Mouse (Mus musculus) midbrain, embryonic 12.5 days (tissue): ENCODE results near the gene Ttyh2. TPM values are rescaled to one million over a fixed set of nuclear protein-coding genes. Genes with fewer than 3 reads are reported as not detected.

Experiments
- ATAC-seq: fragments of 200-750 bp; cut with Nextera tagmentation; 2 replicates; pipeline ENCODE4 v1.8.0; 2017; ENCODE audit warnings: low read depth, moderate TSS enrichment, moderate library complexity; ENCODE audit not compliant: low FRiP score
- H3K27ac ChIP-seq: fragments of 300-500 bp; sonication (generic); replicated peaks from 2 replicates; pipeline ENCODE4 v1.5.1; 2016; ENCODE audit warnings: mild to moderate bottlenecking
- H3K27me3 ChIP-seq: fragments of 300-500 bp; sonication (generic); 2 replicates; pipeline ENCODE4 v1.6.1; 2016; ENCODE audit warnings: mild to moderate bottlenecking
- H3K36me3 ChIP-seq: fragments of 300-500 bp; sonication (generic); 2 replicates; pipeline ENCODE4 v1.6.1; 2016
- H3K4me1 ChIP-seq: fragments of 300-500 bp; sonication (generic); 2 replicates; pipeline ENCODE4 v1.6.1; 2016
- H3K4me2 ChIP-seq: fragments of 300-500 bp; sonication (generic); replicated peaks from 2 replicates; pipeline ENCODE4 v1.6.1; 2016; ENCODE audit warnings: mild to moderate bottlenecking, moderate library complexity
- H3K4me3 ChIP-seq: fragments of 300-500 bp; sonication (generic); 2 replicates; pipeline ENCODE4 v1.5.1; 2016; ENCODE audit warnings: mild to moderate bottlenecking
- H3K9ac ChIP-seq: fragments of 300-500 bp; sonication (generic); replicated peaks from 2 replicates; pipeline ENCODE4 v1.6.1; 2016; ENCODE audit warnings: mild to moderate bottlenecking, moderate library complexity
- H3K9me3 ChIP-seq: fragments of 300-500 bp; sonication (generic); 2 replicates; pipeline ENCODE4 v1.6.1; 2016; ENCODE audit warnings: mild to moderate bottlenecking
- WGBS: fragments of 180-500 bp; shearing (Covaris S2); methylation state at CpG from one replicate; pipeline ENCODE4 v1.1.7; 2016; 5-methylcytosine and 5-hydroxymethylcytosine counted together
- polyA plus RNA-seq: library from polyadenylated mRNA; unstranded; fragments of >200 nt; fragmentation: Nextera tagmentation; extraction: Ambion mirVana; gene quantifications from 2 replicates; pipeline ENCODE4 v1.2.1, GENCODE M21; 2016

The Ttyh2 gene
- polyA plus RNA-seq, 1 experiment from 2014 or later: 12.3 TPM

DNA sequence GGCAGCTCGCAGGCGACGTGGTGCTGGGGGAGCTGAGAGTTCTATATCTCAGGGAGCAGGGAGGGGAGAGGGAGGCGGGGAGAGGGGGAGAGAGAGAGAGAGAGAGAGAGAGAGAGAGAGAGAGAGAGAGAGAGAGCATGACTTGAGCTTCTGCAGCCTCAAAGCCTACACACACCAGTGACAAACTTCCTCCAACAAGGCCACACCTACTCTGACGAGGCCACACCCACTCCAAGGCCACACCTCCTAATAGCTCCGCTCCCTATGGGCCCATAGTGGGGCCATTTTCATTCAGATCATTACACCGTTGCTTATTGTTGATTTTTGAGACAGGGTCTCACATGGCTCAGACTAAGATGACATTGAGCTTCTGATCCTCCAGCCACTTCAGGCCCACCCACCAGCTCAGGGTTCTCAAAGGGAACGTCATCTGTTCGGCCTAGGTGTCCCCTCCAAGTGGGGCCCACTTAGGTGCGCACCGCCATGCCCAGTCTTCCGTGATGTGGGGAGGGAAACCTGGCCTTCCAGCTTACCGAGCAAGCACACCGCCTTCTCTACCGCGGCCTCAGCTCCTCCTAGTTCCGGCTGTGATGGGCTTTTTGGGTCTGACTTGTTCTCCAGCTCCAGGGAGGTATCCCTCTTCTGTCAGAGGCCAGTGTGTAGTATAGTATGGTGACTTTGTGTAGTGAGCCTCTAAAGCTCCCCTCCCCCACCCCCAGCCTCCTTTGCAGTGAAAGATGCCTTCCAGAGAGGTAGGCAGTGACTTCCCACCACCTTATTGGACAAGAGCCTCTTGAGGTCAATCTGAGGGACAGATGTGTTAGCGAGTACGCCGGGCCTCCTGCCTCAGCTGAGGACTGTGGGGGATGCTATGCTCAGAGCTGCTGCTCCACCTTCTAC is 8.7 kb downstream of the Ttyh2 start:
- Histone ChIP-seq H3K27ac (no peak overlapping the region), H3K27me3 (no peaks in the 10 kb centered on the region), H3K4me2 (no peak overlapping the region), H3K4me3 (no peak overlapping the region), H3K36me3 (no peaks in the 10 kb centered on the region), H3K9me3 (no peaks in the 10 kb centered on the region), H3K4me1 (peaks cover 17% of the 10 kb centered on the region), H3K9ac (no peak overlapping the region)
- WGBS: 74% methylated on average over 18 of the region's 20 CpGs
- no peak for ATAC-seq

DNA sequence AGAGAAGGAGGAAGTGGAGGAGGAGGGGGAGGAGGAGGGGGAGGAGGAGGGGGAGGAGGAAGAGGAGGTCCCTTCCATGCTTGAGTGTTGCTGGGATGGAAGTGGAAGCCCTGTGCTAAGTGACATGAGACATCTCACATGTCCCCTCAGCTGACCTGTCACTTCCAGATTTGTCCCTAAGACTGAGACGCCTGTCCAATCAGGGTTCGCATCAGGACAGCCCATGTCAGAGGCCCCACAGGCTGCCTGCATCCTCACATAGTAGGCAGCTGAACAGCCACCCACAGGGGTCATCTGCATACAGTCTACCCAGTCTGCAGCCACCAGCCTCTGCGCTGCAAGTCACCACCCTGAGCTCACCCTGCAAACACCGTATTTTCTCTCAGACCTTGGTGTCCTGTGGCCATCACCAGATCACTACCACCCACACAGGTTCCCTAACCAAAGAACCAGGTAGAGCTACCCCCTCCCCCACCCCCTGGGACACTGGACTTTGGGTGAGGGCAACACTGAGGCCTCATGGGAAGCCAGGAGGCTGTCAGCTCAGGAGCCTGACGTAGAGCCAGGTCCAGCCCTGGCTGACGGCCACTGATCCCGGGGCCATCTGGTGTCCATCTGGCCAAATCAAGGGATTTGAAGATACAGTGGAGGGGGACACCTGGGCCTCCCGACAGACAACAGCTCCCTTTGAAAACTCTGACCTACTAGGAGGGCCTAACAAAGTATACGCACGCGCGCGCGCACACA is 9.6 kb downstream of the Ttyh2 start:
- Histone ChIP-seq H3K27ac (no peak overlapping the region), H3K9ac (no peak overlapping the region), H3K9me3 (no peaks in the 10 kb centered on the region), H3K4me3 (no peak overlapping the region), H3K4me1 (peaks cover 17% of the 10 kb centered on the region), H3K36me3 (no peaks in the 10 kb centered on the region), H3K27me3 (no peaks in the 10 kb centered on the region), H3K4me2 (no peak overlapping the region)
- WGBS: 61% methylated on average over 9 of the region's 14 CpGs
- no peak for ATAC-seq

DNA sequence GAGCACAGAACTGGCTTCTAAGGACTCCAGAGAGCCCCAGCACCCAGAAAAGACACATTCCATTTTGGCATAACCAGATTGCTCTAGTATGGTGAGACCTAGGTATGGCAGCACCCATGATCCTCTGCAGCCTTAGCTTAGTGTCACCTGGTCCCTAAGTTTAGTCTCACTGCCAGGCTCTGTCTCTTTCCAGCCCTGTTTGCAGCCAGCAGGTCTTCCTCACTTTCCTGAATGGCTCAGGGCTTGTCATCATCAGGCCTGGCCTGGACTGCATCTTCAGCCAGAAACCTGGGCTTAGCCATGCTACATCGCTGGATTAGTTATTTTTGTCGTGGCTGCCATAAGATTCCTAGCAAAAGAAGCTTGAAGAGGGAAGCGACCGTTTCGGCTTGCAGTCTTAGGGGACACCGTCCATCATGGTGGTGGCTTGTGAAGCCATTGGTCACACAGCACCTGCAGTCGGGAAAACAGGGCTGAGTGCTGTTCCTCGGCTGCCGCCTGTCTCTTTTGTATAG is 10.4 kb downstream of the Ttyh2 start:
- 84% methylated on average over 9 of the region's 9 CpGs for WGBS
- H3K9ac ChIP-seq: no peak overlapping the region
- H3K4me3 ChIP-seq: no peak overlapping the region
- no peaks in the 10 kb centered on the region for H3K36me3 ChIP-seq
- peaks cover 13% of the 10 kb centered on the region for H3K4me1 ChIP-seq
- no peaks in the 10 kb centered on the region for H3K9me3 ChIP-seq
- H3K27me3 ChIP-seq: no peaks in the 10 kb centered on the region
- ATAC-seq: no peak
- no peak overlapping the region for H3K4me2 ChIP-seq
- no peak overlapping the region for H3K27ac ChIP-seq

DNA sequence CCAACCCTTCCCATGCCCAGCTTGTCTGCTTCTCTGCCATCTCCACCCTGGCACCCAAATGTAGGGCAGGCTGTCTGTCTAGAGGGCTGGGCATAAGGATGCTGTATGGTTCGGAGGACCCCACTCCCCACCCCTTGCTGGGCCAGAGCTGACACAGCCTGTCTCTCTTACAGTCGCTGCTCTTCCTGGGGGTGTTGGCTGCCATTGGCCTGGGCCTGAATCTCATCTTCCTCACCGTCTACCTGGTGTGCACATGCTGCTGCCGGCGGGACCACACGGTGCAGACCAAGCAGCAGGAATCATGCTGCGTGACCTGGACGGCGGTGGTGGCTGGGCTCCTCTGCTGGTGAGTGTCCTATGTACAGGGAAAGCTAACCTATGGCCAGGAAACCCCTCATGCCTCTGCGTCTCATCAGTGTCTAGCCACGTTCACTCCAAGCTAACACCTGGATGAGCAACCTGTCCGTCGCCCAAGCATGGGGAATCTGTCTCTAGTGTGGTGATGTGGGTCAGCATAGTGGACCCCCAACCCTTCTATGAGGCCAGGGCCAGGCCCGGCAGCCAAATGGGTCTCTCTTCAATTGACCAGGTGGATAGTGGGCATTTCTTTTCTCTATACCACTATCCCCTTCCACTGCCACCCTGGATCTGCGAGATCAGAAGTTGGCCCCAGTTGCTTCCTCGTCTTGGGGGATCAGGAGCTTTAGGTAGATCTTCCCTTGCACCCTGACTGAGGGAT is 11.2 kb downstream of the Ttyh2 start:
- no peak for ATAC-seq
- H3K4me2 ChIP-seq: no peak overlapping the region
- no peak overlapping the region for H3K27ac ChIP-seq
- no peaks in the 10 kb centered on the region for H3K27me3 ChIP-seq
- WGBS: 91% methylated on average over 16 of the region's 16 CpGs
- H3K9ac ChIP-seq: no peak overlapping the region
- H3K4me1 ChIP-seq: peaks cover 11% of the 10 kb centered on the region; the same call in 1 of the 2 replicates
- H3K9me3 ChIP-seq: no peaks in the 10 kb centered on the region
- no peaks in the 10 kb centered on the region for H3K36me3 ChIP-seq
- H3K4me3 ChIP-seq: no peak overlapping the region

DNA sequence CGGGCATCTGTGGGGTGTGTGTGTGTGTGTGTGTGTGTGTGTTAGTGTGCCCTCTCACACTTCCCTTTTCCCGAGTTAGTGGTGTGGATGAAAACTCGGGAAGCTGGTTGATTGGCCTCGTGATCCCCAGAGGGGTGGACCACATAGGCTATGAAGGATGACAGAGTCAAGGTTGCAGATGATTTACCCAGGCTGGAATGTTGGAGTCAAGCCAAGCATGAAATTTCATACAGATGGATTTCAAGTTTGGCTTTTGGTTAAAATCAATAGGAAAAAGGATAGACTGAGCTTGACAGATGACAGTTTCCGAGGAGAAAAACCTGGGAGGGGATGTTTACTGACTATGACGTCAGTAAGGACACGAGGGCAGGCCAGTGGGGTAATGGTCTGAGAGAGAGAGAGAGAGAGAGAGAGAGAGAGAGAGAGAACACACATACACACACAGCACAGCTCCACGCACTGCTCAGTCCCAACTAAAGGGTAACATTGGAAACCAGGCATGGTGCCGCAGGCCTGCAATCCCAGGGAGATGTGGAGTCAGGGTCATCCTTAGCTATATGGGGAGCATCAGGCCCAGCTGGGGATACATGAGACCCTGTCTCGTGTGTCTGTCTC is 12.4 kb downstream of the Ttyh2 start:
- H3K9me3 ChIP-seq: no peaks in the 10 kb centered on the region
- no peaks in the 10 kb centered on the region for H3K27me3 ChIP-seq
- H3K4me3 ChIP-seq: no peak overlapping the region
- H3K27ac ChIP-seq: no peak overlapping the region
- 74% methylated on average over 9 of the region's 10 CpGs for WGBS
- H3K4me1 ChIP-seq: peaks cover 14% of the 10 kb centered on the region
- H3K9ac ChIP-seq: no peak overlapping the region
- no peaks in the 10 kb centered on the region for H3K36me3 ChIP-seq
- ATAC-seq: no peak
- no peak overlapping the region for H3K4me2 ChIP-seq

DNA sequence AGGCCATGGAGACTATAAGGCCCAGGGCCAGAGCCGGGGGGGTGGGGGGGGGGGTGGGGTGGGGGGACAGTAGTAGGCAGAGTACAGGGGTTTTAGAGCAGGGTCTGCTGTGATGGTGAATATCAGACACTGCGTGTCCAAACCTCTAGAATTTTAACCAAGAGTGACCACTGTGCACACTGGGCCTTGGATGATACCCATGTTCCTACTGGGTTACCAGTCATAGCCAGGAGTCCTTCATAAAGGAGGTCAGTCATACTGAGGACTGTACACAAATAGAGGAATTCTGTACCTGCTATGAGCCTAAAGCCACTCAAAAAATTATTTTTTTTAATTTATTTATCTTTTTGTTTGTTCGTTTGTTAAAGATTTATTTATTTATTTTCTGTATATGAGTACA is 13.5 kb downstream of the Ttyh2 start:
- ATAC-seq: no peak
- H3K27ac ChIP-seq: no peak overlapping the region
- no peaks in the 10 kb centered on the region for H3K27me3 ChIP-seq
- peaks cover 15% of the 10 kb centered on the region for H3K4me1 ChIP-seq
- no peak overlapping the region for H3K4me3 ChIP-seq
- H3K9me3 ChIP-seq: no peaks in the 10 kb centered on the region
- no peak overlapping the region for H3K9ac ChIP-seq
- H3K4me2 ChIP-seq: no peak overlapping the region
- WGBS: 95% methylated on average over 3 of the region's 3 CpGs
- no peaks in the 10 kb centered on the region for H3K36me3 ChIP-seq

DNA sequence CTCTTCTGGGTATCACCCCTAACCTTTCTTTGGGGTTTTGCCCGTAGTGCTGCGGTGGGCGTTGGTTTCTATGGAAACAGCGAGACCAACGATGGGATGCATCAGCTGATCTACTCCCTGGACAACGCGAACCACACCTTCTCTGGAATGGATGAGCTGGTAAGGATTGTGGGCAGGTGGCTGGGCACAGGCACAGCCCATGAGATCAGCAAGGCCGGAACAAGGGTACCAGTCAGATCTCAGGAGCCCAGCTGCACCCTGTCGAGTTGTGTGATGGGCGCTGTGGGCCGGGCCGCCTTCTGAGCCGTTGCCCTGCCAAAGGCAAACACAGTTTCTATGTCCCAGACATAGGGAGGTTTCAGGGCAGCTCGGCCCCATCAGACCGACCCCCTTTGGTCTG is 15.0 kb downstream of the Ttyh2 start:
- Histone ChIP-seq H3K27ac (no peak overlapping the region), H3K9me3 (no peaks in the 10 kb centered on the region), H3K9ac (no peak overlapping the region), H3K4me2 (no peak overlapping the region), H3K4me3 (no peak overlapping the region), H3K27me3 (no peaks in the 10 kb centered on the region), H3K4me1 (peaks cover 7% of the 10 kb centered on the region), H3K36me3 (no peaks in the 10 kb centered on the region)
- no peak for ATAC-seq
- 93% methylated on average over 15 of the region's 15 CpGs for WGBS

DNA sequence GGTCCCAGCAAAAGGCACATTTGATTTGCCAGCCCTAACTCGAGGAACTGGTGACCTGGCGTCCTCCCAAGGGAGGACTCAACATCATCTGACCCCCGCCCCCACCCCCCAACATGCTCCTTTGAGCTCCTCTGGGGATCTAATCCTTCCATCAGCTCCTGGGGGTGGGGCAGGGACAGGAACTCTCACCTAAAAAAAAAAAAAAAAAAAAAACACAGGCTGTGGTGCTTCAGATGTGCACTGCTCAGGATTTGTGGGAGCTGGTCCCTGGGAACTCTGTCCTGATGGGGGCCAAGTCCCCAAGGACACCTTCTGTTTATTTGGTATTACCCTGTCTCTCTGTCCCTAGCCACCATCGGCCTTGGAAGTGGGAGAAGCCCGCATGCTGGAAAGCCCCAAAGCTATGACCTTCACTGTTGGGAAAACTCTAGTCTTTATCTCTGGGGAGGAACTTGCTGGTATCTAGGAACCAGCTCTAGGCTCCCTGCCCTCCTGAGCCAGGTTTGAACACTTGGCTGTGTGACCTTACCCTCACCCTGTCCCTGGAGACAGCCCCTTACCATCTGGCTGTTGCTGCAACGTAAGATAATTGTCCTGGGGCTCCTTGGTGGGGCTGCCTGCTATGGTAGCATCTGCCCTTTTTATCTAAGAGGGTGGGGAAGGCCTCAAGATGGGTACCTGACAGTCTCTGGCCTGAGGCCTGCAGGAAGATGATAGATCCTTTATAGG is 16.4 kb downstream of the Ttyh2 start:
- H3K27me3 ChIP-seq: no peaks in the 10 kb centered on the region
- no peak overlapping the region for H3K4me2 ChIP-seq
- 63% methylated on average over 6 of the region's 6 CpGs for WGBS
- H3K4me1 ChIP-seq: peaks cover 4% of the 10 kb centered on the region; the same call in 1 of the 2 replicates
- no peak overlapping the region for H3K9ac ChIP-seq
- H3K4me3 ChIP-seq: no peak overlapping the region
- no peak for ATAC-seq
- H3K9me3 ChIP-seq: no peaks in the 10 kb centered on the region
- no peak overlapping the region for H3K27ac ChIP-seq
- H3K36me3 ChIP-seq: no peaks in the 10 kb centered on the region

DNA sequence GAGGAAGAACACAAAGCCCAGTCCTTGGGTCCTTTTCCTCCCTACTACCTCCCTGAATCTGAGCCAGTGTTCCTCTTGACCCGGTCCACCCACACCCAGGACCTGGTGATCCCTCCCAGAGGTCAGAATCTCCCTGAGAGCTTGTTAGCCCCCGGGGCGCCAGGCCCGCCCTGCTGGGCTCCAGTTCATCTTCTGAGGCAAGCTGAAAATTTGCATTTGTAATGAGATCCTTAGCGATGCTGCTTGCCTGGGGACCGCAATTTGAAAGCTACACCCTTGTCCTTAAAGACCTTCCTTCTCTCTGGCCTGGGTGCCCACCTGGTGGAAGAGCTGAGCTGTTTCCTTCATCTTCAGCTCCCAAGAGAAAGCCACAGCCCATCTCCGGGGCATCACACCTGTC is 17.4 kb downstream of the Ttyh2 start:
- ATAC-seq: no peak
- H3K27ac ChIP-seq: no peak overlapping the region
- no peaks in the 10 kb centered on the region for H3K27me3 ChIP-seq
- H3K4me2 ChIP-seq: no peak overlapping the region
- no peak overlapping the region for H3K9ac ChIP-seq
- no peaks in the 10 kb centered on the region for H3K36me3 ChIP-seq
- no peaks in the 10 kb centered on the region for H3K9me3 ChIP-seq
- WGBS: 46% methylated on average over 7 of the region's 7 CpGs
- peaks cover 4% of the 10 kb centered on the region; the same call in 1 of the 2 replicates for H3K4me1 ChIP-seq
- H3K4me3 ChIP-seq: no peak overlapping the region

DNA sequence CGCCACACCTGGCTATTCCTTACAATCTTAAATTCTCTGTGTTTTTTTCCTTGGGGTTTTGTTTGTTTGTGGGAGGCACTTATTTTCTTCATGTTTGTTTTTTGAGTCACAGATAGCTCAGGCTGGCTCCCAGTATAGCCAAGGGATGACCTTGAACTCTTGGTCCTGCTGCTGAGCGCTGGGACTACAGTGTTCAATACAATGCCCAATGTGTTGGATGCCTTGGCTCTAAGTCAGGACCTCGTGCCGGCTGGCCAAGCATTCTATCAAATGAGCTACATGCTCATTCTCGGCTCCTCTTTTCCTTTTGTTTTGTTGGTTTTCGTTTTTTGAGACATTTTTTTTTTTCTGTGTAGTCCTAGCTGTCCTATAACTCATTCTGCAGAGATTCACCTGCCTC is 18.2 kb downstream of the Ttyh2 start:
- no peak for ATAC-seq
- H3K4me3 ChIP-seq: no peak overlapping the region

DNA sequence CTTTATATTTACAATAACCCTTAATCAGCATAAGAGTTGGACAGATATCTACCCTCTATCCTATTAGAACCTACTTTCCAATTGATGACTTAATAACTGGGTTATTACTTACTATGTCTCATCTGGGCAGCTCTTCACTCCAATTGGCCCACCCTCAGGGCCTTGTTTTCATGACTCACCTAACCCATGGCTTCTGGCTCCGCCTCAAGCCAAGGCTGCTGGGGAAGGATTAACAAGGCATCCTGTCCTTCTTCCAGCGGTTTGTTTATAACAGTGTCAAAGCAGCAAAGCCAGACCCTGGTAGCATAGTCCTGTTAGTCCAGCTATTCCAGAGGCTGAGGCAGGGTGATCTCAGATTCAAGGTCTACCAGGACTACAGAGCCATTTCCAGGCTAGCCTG is 19.2 kb downstream of the Ttyh2 start:
- 85% methylated on average over 2 of the region's 2 CpGs for WGBS
- Histone ChIP-seq H3K36me3 (no peaks in the 10 kb centered on the region), H3K27ac (no peak overlapping the region), H3K4me3 (no peak overlapping the region), H3K4me1 (peaks cover 4% of the 10 kb centered on the region; the same call in 1 of the 2 replicates), H3K9me3 (no peaks in the 10 kb centered on the region), H3K4me2 (no peak overlapping the region), H3K27me3 (no peaks in the 10 kb centered on the region), H3K9ac (no peak overlapping the region)
- ATAC-seq: no peak

More for the DNA sequence above, 18.2 kb downstream of the Ttyh2 start:
- WGBS: 90% methylated on average over 6 of the region's 6 CpGs
- no peaks in the 10 kb centered on the region for H3K9me3 ChIP-seq
- H3K9ac ChIP-seq: no peak overlapping the region
- H3K27me3 ChIP-seq: no peaks in the 10 kb centered on the region
- H3K36me3 ChIP-seq: no peaks in the 10 kb centered on the region
- H3K4me2 ChIP-seq: no peak overlapping the region
- H3K4me1 ChIP-seq: peaks cover 4% of the 10 kb centered on the region; the same call in 1 of the 2 replicates
- no peak overlapping the region for H3K27ac ChIP-seq
